Mouse (Mus musculus) right cerebral cortex, adult 18-20 months (tissue): ENCODE results near the gene Col24a1.
A peak's percentile ranks its signal among the peaks of the same experiment; 100 is the strongest.

ENCODE experiments used
- DNase-seq: peaks from one replicate; pipeline ENCODE4 v3.0.0; 2022; ENCODE audit warnings: mixed read lengths

The Col24a1 gene

GRCm38 (mm10) chr3:145575743-145576481, 283.6 kb downstream of the Col24a1 start, which contains the start of gene Znhit6:
Gene Znhit6, plus strand, starts transcription at chr3:145576205.
- DNase-seq = peak; percentile 95

GRCm38 (mm10) chr3:145576482-145576822, 284.2 kb downstream of the Col24a1 start:
- DNase-seq = no peak

- no peak for DNase-seq
Measured at GRCm38 (mm10) chr3:145576876-145577275, 284.6 kb downstream of the Col24a1 start.

GRCm38 (mm10) chr3:145583043-145583442, 290.8 kb downstream of the Col24a1 start:
- DNase-seq = no peak

- no peak for DNase-seq
Measured at GRCm38 (mm10) chr3:145583522-145584200, 291.4 kb downstream of the Col24a1 start.

- no peak for DNase-seq
Measured at GRCm38 (mm10) chr3:145590562-145590961, 298.3 kb downstream of the Col24a1 start.

- no peak for DNase-seq
Measured at GRCm38 (mm10) chr3:145591841-145592542, 299.7 kb downstream of the Col24a1 start.

- DNase-seq = no peak
Measured at GRCm38 (mm10) chr3:145595354-145595753, 303.1 kb downstream of the Col24a1 start.

- no peak for DNase-seq
Measured at GRCm38 (mm10) chr3:145599059-145599458, 306.8 kb downstream of the Col24a1 start.

- no peak for DNase-seq
Measured at GRCm38 (mm10) chr3:145600801-145601200, 308.5 kb downstream of the Col24a1 start.

GRCm38 (mm10) chr3:145601345-145601744, 309.1 kb downstream of the Col24a1 start:
- DNase-seq = no peak
